Mouse (Mus musculus): Measurements from ENCODE around the gene Mpeg1.

DNA sequence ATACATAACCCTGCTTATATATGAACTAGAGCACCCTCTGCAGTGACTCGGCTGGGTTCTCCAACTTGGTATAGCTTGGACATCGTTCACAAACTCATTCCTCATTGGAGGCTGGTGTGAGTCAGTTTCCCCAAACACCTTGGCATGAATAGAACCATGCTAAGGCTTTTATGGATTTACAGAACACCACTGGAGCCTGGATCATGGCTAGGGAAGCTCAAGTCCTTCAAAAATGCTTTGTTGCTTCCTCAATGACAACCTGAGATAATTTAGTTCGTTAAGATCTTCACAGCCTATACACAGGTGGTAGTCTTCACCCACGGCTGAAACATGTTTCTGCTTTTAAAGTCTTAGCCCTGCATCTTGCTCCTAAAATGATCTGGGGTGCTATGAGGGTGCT is 1.1 kb upstream of the Mpeg1 start:
- no peak for TF ChIP-seq POLR2A (IDR thresholded peaks at IDR 0.05; ENCODE audit: insufficient read depth, low read depth, low read length)
- no peak for TF ChIP-seq CTCF (IDR thresholded peaks at IDR 0.05; ENCODE audit: insufficient read depth, low read depth, low read length)

Measured in olfactory bulb, adult 2 months (tissue).